Mouse (Mus musculus): Measurements from ENCODE around the gene Ankrd34c.

Ankrd34c gene

GRCm38 (mm10) chr9:89738295-89738694, at the start of gene Ankrd34c:
Gene Ankrd34c (minus strand): TSS chr9:89738475.
- peak; percentile 9 to 19 for DNase-seq (ENCODE audit: low spot score in 2 of 2)

GRCm38 (mm10) chr9:89787532-89787931, 49.3 kb upstream of the Ankrd34c start:
- DNase-seq (ENCODE audit: low spot score in 2 of 2), result no peak

GRCm38 (mm10) chr9:89781395-89781927, 43.2 kb upstream of the Ankrd34c start:
- no peak for DNase-seq (ENCODE audit: low spot score in 2 of 2)

GRCm38 (mm10) chr9:89779237-89779636, 41.0 kb upstream of the Ankrd34c start:
- DNase-seq (ENCODE audit: low spot score in 2 of 2), result no peak

GRCm38 (mm10) chr9:89771153-89771552, 32.9 kb upstream of the Ankrd34c start:
- DNase-seq (ENCODE audit: low spot score in 2 of 2), result no peak

GRCm38 (mm10) chr9:89762017-89762416, 23.7 kb upstream of the Ankrd34c start:
- DNase-seq (ENCODE audit: low spot score in 2 of 2), result no peak

GRCm38 (mm10) chr9:89758569-89758968, 20.3 kb upstream of the Ankrd34c start:
- DNase-seq (ENCODE audit: low spot score in 2 of 2), result no peak

- no peak for DNase-seq (ENCODE audit: low spot score in 2 of 2)
Measured at GRCm38 (mm10) chr9:89758139-89758538, 19.9 kb upstream of the Ankrd34c start.

GRCm38 (mm10) chr9:89757571-89757970, 19.3 kb upstream of the Ankrd34c start:
- no peak for DNase-seq (ENCODE audit: low spot score in 2 of 2)

- DNase-seq (ENCODE audit: low spot score in 2 of 2), result no peak
Measured at GRCm38 (mm10) chr9:89740041-89740440, 1.8 kb upstream of the Ankrd34c start.

GRCm38 (mm10) chr9:89737888-89738287, 387 bp downstream of the Ankrd34c start:
- DNase-seq (ENCODE audit: low spot score in 2 of 2), result no peak

GRCm38 (mm10) chr9:89736932-89737705, 1.2 kb downstream of the Ankrd34c start:
- DNase-seq (ENCODE audit: low spot score in 2 of 2), result no peak

GRCm38 (mm10) chr9:89706906-89707305, 31.4 kb downstream of the Ankrd34c start:
- DNase-seq (ENCODE audit: low spot score in 2 of 2), result no peak

GRCm38 (mm10) chr9:89705197-89705533, 33.1 kb downstream of the Ankrd34c start:
- DNase-seq (ENCODE audit: low spot score in 2 of 2), result no peak

GRCm38 (mm10) chr9:89704265-89705196, 33.7 kb downstream of the Ankrd34c start, which contains the start of gene Tmed3:
Gene Tmed3 (minus strand): TSS chr9:89705068.
- DNase-seq (ENCODE audit: low spot score in 2 of 2), result peak; percentile 72 to 83

- no peak for DNase-seq (ENCODE audit: low spot score in 2 of 2)
Measured at GRCm38 (mm10) chr9:89700910-89701457, 37.3 kb downstream of the Ankrd34c start.

GRCm38 (mm10) chr9:89695143-89695542, 43.1 kb downstream of the Ankrd34c start:
- DNase-seq (ENCODE audit: low spot score in 2 of 2), result no peak

GRCm38 (mm10) chr9:89693670-89694069, 44.6 kb downstream of the Ankrd34c start:
- DNase-seq (ENCODE audit: low spot score in 2 of 2), result no peak

GRCm38 (mm10) chr9:89689179-89689578, 49.1 kb downstream of the Ankrd34c start:
- DNase-seq (ENCODE audit: low spot score in 2 of 2), result no peak

- no peak for DNase-seq (ENCODE audit: low spot score in 2 of 2)
Measured at GRCm38 (mm10) chr9:89687503-89688226, 50.6 kb downstream of the Ankrd34c start.

GRCm38 (mm10) chr9:89686262-89686661, 52.0 kb downstream of the Ankrd34c start:
- DNase-seq (ENCODE audit: low spot score in 2 of 2), result no peak

Measured in frontal cortex, postnatal 25 days (tissue).